Mouse (Mus musculus) stomach, postnatal 0 days (tissue): ENCODE data around the gene Akap13. TPM values are rescaled to one million over a fixed set of nuclear protein-coding genes. Genes with fewer than 3 reads are reported as not detected.

Source experiments
- ATAC-seq: fragments of 200-750 bp; cut with Nextera tagmentation; 2 replicates; pipeline ENCODE4 v1.8.0; 2017; ENCODE audit not compliant: low FRiP score, low TSS enrichment
- DNase-seq: peaks from one replicate; pipeline ENCODE4 v3.0.0-alpha.2; 2016; ENCODE audit warnings: low spot score
- H3K27ac ChIP-seq: fragments of 300-500 bp; sonication (generic); replicated peaks from 2 replicates; pipeline ENCODE4 v1.5.1; 2014; ENCODE audit warnings: mild to moderate bottlenecking, control low read depth
- H3K27me3 ChIP-seq: fragments of 300-500 bp; sonication (generic); 2 replicates; pipeline ENCODE4 v1.6.1; 2014; ENCODE audit warnings: low read length; ENCODE audit not compliant: control insufficient read depth, insufficient read depth
- H3K36me3 ChIP-seq: fragments of 300-500 bp; sonication (generic); 2 replicates; pipeline ENCODE4 v1.6.1; 2014; ENCODE audit warnings: low read length, mixed read lengths; ENCODE audit not compliant: control insufficient read depth, insufficient read depth
- H3K4me1 ChIP-seq: fragments of 300-500 bp; sonication (generic); replicated peaks from 2 replicates; pipeline ENCODE4 v1.6.1; 2014; ENCODE audit warnings: antibody characterized with exemption; ENCODE audit not compliant: control insufficient read depth, insufficient read depth
- H3K4me2 ChIP-seq: fragments of 300-500 bp; sonication (generic); replicated peaks from 2 replicates; pipeline ENCODE4 v1.6.1; 2014; ENCODE audit warnings: low read depth, mild to moderate bottlenecking, control low read depth, moderate library complexity
- H3K4me3 ChIP-seq: fragments of 300-500 bp; sonication (generic); 2 replicates; pipeline ENCODE4 v1.5.1; 2014; ENCODE audit warnings: low read depth, low read length, control low read depth
- H3K9ac ChIP-seq: fragments of 300-500 bp; sonication (generic); 2 replicates; pipeline ENCODE4 v1.6.1; 2014; ENCODE audit warnings: mild to moderate bottlenecking, low read length, control low read depth, mixed read lengths
- H3K9me3 ChIP-seq: fragments of 300-500 bp; sonication (generic); 2 replicates; pipeline ENCODE4 v1.6.1; 2016; ENCODE audit warnings: low read length; ENCODE audit not compliant: control insufficient read depth
- CTCF ChIP-seq: IDR thresholded peaks from 2 replicates; pipeline ENCODE4 v1.5.1; 2016; ENCODE audit warnings: antibody characterized with exemption, low read depth, mild to moderate bottlenecking, moderate library complexity
- EP300 ChIP-seq: optimal IDR thresholded peaks from 2 replicates; pipeline ENCODE3; 2016; ENCODE audit warnings: antibody characterized with exemption
- WGBS: fragments of 180-500 bp; shearing (Covaris S2); extraction: QIAGEN DNeasy Blood & Tissue Kit; methylation state at CpG from one replicate; pipeline ENCODE4 v1.1.7; 2014; 5-methylcytosine and 5-hydroxymethylcytosine counted together
- polyA plus RNA-seq: library from polyadenylated mRNA; unstranded; fragments of >200 nt; fragmentation: Nextera tagmentation; extraction: Ambion mirVana; gene quantifications from 2 replicates; pipeline ENCODE4 v1.2.1, GENCODE M21; 2015

The Akap13 gene
- polyA plus RNA-seq, 1 experiment from 2014 or later: 18.8 TPM

DNA sequence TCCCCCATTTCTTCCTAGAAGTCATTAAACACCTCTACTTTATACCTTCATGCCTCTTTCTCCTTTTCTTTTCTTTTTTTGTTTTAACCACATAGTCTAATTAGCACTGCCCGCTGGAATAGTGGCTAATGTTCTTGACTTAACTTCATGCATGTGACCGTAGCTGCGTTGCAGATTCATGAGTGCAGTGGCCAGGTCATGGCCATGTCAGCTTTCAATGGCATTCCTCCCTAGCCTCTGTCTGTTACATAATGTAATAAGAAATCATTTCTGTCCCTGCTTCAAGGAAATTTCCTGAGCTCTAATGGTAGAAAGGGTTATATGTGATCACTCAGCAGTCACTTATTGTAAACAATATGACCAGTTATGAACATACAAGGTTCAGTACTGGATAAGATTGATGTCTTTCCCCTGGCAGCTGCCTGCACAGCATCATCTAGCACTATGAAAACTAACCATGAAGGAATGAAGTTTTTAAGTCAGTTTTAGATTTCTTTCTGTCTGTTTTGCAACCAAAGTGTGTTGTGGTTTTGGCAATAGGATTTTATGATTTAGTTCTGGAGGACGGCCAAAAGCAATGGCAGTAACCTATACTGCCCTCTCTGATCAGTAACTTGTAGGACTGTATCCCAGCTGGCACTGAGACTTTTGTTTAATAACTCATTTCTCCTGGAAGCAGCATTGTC is 70.5 kb downstream of the Akap13 start:
- no peaks in the 10 kb centered on the region for H3K36me3 ChIP-seq
- H3K4me2 ChIP-seq: no peak overlapping the region
- no peak overlapping the region for H3K9ac ChIP-seq
- ATAC-seq (peak; percentile 60; the same call in 1 of the 2 replicates), DNase-seq (no peak)
- no peak for TF ChIP-seq CTCF
- TF ChIP-seq EP300: no peak
- H3K4me1 ChIP-seq: peaks cover 2% of the 10 kb centered on the region; the same call in 1 of the 2 replicates
- H3K9me3 ChIP-seq: no peaks in the 10 kb centered on the region
- WGBS: 31% methylated on average over 4 of the region's 4 CpGs
- H3K4me3 ChIP-seq: no peak overlapping the region
- peak overlapping the region; percentile 41; the same call in 1 of the 2 replicates for H3K27ac ChIP-seq
- H3K27me3 ChIP-seq: no peaks in the 10 kb centered on the region

GRCm38 (mm10) chr7:75528751-75529150 is 73.4 kb downstream of the Akap13 start:
- Histone ChIP-seq H3K36me3 (no peaks in the 10 kb centered on the region), H3K27me3 (no peaks in the 10 kb centered on the region), H3K4me3 (no peak overlapping the region), H3K9ac (no peak overlapping the region), H3K9me3 (no peaks in the 10 kb centered on the region), H3K4me2 (no peak overlapping the region), H3K27ac (no peak overlapping the region), H3K4me1 (peaks cover 2% of the 10 kb centered on the region; the same call in 1 of the 2 replicates)
- no peak for ATAC-seq
- DNase-seq: no peak
- 60% methylated on average over 4 of the region's 4 CpGs for WGBS
- TF ChIP-seq CTCF (no peak), EP300 (no peak)

DNA sequence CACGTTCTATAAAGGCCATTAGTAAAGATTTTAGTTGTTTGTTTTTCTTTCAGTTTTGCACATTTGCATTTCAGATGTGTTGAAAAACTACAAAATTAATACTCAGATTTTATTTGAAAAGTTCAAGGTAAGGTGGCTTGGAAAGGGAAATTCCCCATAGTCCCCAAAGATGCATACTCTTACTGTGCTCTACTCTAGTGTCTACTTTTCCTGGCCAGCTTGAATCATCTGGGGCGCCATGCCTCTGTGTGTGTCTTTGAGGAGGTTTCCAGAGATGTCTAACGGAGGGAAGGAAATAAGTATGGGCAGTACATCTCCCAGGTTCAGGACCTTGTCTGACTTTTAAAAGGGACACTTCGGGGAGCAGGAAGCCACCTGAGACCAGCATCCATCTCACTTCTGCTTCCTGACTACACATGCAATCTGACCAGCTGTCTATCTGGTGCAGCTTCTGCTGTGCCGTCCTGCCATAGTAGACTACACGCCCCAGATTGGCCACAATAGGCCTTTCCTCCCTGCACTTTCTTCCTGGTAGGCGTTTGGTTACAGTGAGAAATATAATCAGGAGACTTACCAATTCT is 74.6 kb downstream of the Akap13 start:
- Histone ChIP-seq H3K27me3 (no peaks in the 10 kb centered on the region), H3K4me1 (peaks cover 2% of the 10 kb centered on the region; the same call in 1 of the 2 replicates), H3K9me3 (no peaks in the 10 kb centered on the region), H3K4me2 (no peak overlapping the region), H3K27ac (peak overlapping the region; percentile 73), H3K9ac (no peak overlapping the region), H3K4me3 (no peak overlapping the region), H3K36me3 (no peaks in the 10 kb centered on the region)
- 72% methylated on average over 7 of the region's 7 CpGs for WGBS
- no peak for DNase-seq
- TF ChIP-seq EP300 (no peak), CTCF (no peak)
- ATAC-seq: no peak

- H3K9ac ChIP-seq: no peak overlapping the region
- no peaks in the 10 kb centered on the region for H3K27me3 ChIP-seq
- no peak overlapping the region for H3K4me3 ChIP-seq
- no peaks in the 10 kb centered on the region for H3K36me3 ChIP-seq
- ATAC-seq (no peak), DNase-seq (no peak)
- no peak for TF ChIP-seq CTCF
- peaks cover 2% of the 10 kb centered on the region; the same call in 1 of the 2 replicates for H3K4me1 ChIP-seq
- 55% methylated on average over 3 of the region's 3 CpGs for WGBS
- no peaks in the 10 kb centered on the region for H3K9me3 ChIP-seq
- H3K27ac ChIP-seq: peak overlapping the region; percentile 4; the same call in 1 of the 2 replicates
- no peak overlapping the region for H3K4me2 ChIP-seq
Observed at GRCm38 (mm10) chr7:75530642-75531041, 75.3 kb downstream of the Akap13 start.

- no peak overlapping the region for H3K4me3 ChIP-seq
- no peak overlapping the region for H3K9ac ChIP-seq
- no peak overlapping the region for H3K27ac ChIP-seq
- DNase-seq (no peak), ATAC-seq (no peak)
- no peaks in the 10 kb centered on the region; the same call in 1 of the 2 replicates for H3K4me1 ChIP-seq
- no peaks in the 10 kb centered on the region for H3K36me3 ChIP-seq
- 86% methylated on average over 5 of the region's 5 CpGs for WGBS
- no peaks in the 10 kb centered on the region for H3K9me3 ChIP-seq
- TF ChIP-seq EP300 (no peak), CTCF (no peak)
- no peak overlapping the region for H3K4me2 ChIP-seq
- H3K27me3 ChIP-seq: no peaks in the 10 kb centered on the region
Observed at GRCm38 (mm10) chr7:75533079-75533478, 77.7 kb downstream of the Akap13 start.

- Histone ChIP-seq H3K36me3 (no peaks in the 10 kb centered on the region), H3K9me3 (no peaks in the 10 kb centered on the region), H3K4me3 (no peak overlapping the region), H3K27ac (no peak overlapping the region), H3K4me2 (no peak overlapping the region), H3K4me1 (no peaks in the 10 kb centered on the region), H3K27me3 (no peaks in the 10 kb centered on the region), H3K9ac (no peak overlapping the region)
- no peak for TF ChIP-seq EP300
- no peak for TF ChIP-seq CTCF
- 66% methylated on average over 5 of the region's 5 CpGs for WGBS
- ATAC-seq (no peak), DNase-seq (no peak)
Observed at GRCm38 (mm10) chr7:75536298-75536697, 81.0 kb downstream of the Akap13 start.
